ENCODE assay signal across 9 mouse cellular contexts in the genomic region with DNA sequence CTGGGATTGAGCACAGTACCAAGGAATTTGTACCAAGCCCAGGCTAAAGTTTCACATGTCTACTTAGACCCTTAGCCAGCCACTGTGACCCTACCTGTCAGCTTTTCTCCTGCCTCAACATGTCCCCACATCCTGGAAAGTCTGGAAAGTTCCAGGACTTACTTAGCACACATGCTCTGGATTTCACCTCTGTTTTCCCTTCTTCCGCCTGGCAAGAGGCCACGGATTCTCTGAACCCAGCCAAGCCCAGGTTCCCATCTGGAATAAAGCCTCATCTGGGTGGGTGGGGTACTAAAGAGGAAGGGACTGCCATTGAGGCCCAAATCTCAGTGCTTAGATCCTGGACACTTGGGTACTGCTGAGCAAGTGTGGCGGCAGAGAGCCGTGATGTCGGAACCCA. TPM values are rescaled to one million over a fixed set of nuclear protein-coding genes. Genes with fewer than 3 reads are reported as not detected.
DNase-seq lines count a peak whose midpoint lies in the region; ATAC-seq and TF ChIP-seq lines count a peak whose summit lies in the region.
"Had no signal": no experiment of that assay in that cellular context is flagged by ENCODE, and none has a peak within 500 bp of the region (broad histone marks: within the 10 kb centered on the region; RNA-seq: fewer than 3 reads in every experiment).

No protein-coding gene starts in this region.

- no peak overlapping the region for H3K27ac ChIP-seq in ES-E14 (ENCODE audit: insufficient read depth, low read depth, low read length, poor library complexity, severe bottlenecking)
- no peak overlapping the region for H3K27ac ChIP-seq in embryonic facial prominence, embryonic 12.5 days
- 0 out of 2 replicates have a peak overlapping the region, but pooled peaks have one; percentile 9 for H3K27ac ChIP-seq in hindbrain, embryonic 10.5 days
- no peak overlapping the region for H3K27ac ChIP-seq in limb, embryonic 14.5 days (replicated peaks; ENCODE audit: low read depth, low read length)

- H3K36me3 ChIP-seq in ES-E14 (ENCODE audit: control insufficient read depth, insufficient read depth, low read length, poor library complexity, severe bottlenecking), result peaks cover 2% of the 10 kb centered on the region; the same call in 1 of the 2 replicates
- no peaks in the 10 kb centered on the region for H3K36me3 ChIP-seq in embryonic facial prominence, embryonic 12.5 days
- peaks cover 1% of the 10 kb centered on the region; the same call in 1 of the 2 replicates for H3K36me3 ChIP-seq in hindbrain, embryonic 10.5 days
- H3K36me3 ChIP-seq in limb, embryonic 14.5 days (ENCODE audit: control insufficient read depth, insufficient read depth, low read length), result no peaks in the 10 kb centered on the region

- H3K4me2 ChIP-seq in embryonic facial prominence, embryonic 12.5 days (replicated peaks), result peak overlapping the region; percentile 90
- peak overlapping the region; percentile 90 for H3K4me2 ChIP-seq in limb, embryonic 14.5 days (replicated peaks; ENCODE audit: low read depth, low read length, severe bottlenecking)

- ATAC-seq in embryonic facial prominence, embryonic 12.5 days (ENCODE audit: insufficient number of reproducible peaks, insufficient read depth, low FRiP score, low TSS enrichment), result no peak
- ATAC-seq in limb, embryonic 14.5 days (ENCODE audit: low FRiP score, low read depth), result no peak
- no peak for ATAC-seq in monocyte, adult 5-6 weeks (replicated peaks; ENCODE audit: insufficient number of reproducible peaks, low FRiP score, low TSS enrichment, poor library complexity, severe bottlenecking)

- no peaks in the 10 kb centered on the region for H3K27me3 ChIP-seq in embryonic facial prominence, embryonic 12.5 days
- H3K27me3 ChIP-seq in hindbrain, embryonic 10.5 days (ENCODE audit: insufficient read depth, poor library complexity, severe bottlenecking), result no peaks in the 10 kb centered on the region
- no peaks in the 10 kb centered on the region for H3K27me3 ChIP-seq in limb, embryonic 14.5 days (ENCODE audit: control insufficient read depth, insufficient read depth, low read length)

- no peaks in the 10 kb centered on the region for H3K9me3 ChIP-seq in ES-E14 (ENCODE audit: control insufficient read depth, insufficient read depth, low read depth, low read length)
- H3K9me3 ChIP-seq in embryonic facial prominence, embryonic 12.5 days, result no peaks in the 10 kb centered on the region
- no peaks in the 10 kb centered on the region for H3K9me3 ChIP-seq in hindbrain, embryonic 10.5 days
- H3K9me3 ChIP-seq in limb, embryonic 14.5 days (ENCODE audit: control insufficient read depth, low read length), result no peaks in the 10 kb centered on the region

- no peak for DNase-seq in ES-E14 (ENCODE audit: low read depth, low spot score)
- no peak for DNase-seq in hindbrain, embryonic 10.5 days (ENCODE audit: low spot score)
- no peak for DNase-seq in limb, embryonic 14.5 days (ENCODE audit: low spot score)
- DNase-seq in embryo, embryonic 11 days, result no peak
- no peak for DNase-seq in spleen, adult 12 weeks (ENCODE audit: low spot score)
- DNase-seq in right cerebral cortex, adult 18-20 months, result no peak

- WGBS in embryonic facial prominence, embryonic 12.5 days, result 74% methylated on average over 5 of the region's 5 CpGs
- WGBS in hindbrain, embryonic 10.5 days, result 82% methylated on average over 5 of the region's 5 CpGs
- WGBS in limb, embryonic 14.5 days, result 61% methylated on average over 5 of the region's 5 CpGs

- H3K4me1 ChIP-seq in ES-E14 (ENCODE audit: control insufficient read depth in 2 of 2, insufficient read depth in 2 of 2, low read length in 2 of 2, poor library complexity in 1 of 2), result peaks cover 5 to 28% of the 10 kb centered on the region in 2 experiments; a peak in 2 of 4 replicates
- peaks cover 54% of the 10 kb centered on the region for H3K4me1 ChIP-seq in embryonic facial prominence, embryonic 12.5 days
- H3K4me1 ChIP-seq in hindbrain, embryonic 10.5 days (replicated peaks), result peaks cover 90% of the 10 kb centered on the region
- H3K4me1 ChIP-seq in limb, embryonic 14.5 days (ENCODE audit: control insufficient read depth, insufficient read depth, low read length), result peaks cover 53% of the 10 kb centered on the region

- TF ChIP-seq POLR2A in limb, embryonic 14.5 days (IDR thresholded peaks at IDR 0.05; ENCODE audit: borderline replicate concordance, extremely low read depth, insufficient read depth, insufficient read length), result no peak

- in situ Hi-C loops in ES-E14 (cut with MboI; ENCODE audit: low sequenced_read_pairs in 2 of 2, unreplicated experiment in 2 of 2), result no loop called here

- H3K9ac ChIP-seq in ES-E14 (ENCODE audit: insufficient read depth, low read depth, low read length, poor library complexity, severe bottlenecking), result no peak overlapping the region
- peak overlapping the region; percentile 81; the same call in 1 of the 2 replicates for H3K9ac ChIP-seq in embryonic facial prominence, embryonic 12.5 days
- H3K9ac ChIP-seq in limb, embryonic 14.5 days (ENCODE audit: low read depth, low read length, severe bottlenecking), result peak overlapping the region; percentile 93

- 0 out of 4 replicates have a peak overlapping the region, but pooled peaks have one; percentile 92 to 97 for H3K4me3 ChIP-seq in ES-E14 (ENCODE audit: insufficient read depth in 1 of 2, low read depth in 1 of 2, low read length in 2 of 2, poor library complexity in 1 of 2, severe bottlenecking in 1 of 2)
- peak overlapping the region; percentile 79 for H3K4me3 ChIP-seq in embryonic facial prominence, embryonic 12.5 days
- H3K4me3 ChIP-seq in hindbrain, embryonic 10.5 days, result peak overlapping the region; percentile 75
- H3K4me3 ChIP-seq in limb, embryonic 14.5 days (replicated peaks; ENCODE audit: low read length), result peak overlapping the region; percentile 96

TF ChIP-seq in ES-E14, 5 proteins besides CTCF, POLR2A, EP300 and RAD21:
- TF ChIP-seq HCFC1 (IDR thresholded peaks at IDR 0.05; ENCODE audit: borderline replicate concordance, insufficient read depth, low read length) (no peak), CHD2 (IDR thresholded peaks at IDR 0.05; ENCODE audit: low read depth, low read length) (no peak), ZNF384 (IDR thresholded peaks at IDR 0.05; ENCODE audit: low read depth, low read length) (no peak), MAFK (IDR thresholded peaks at IDR 0.05; ENCODE audit: insufficient read depth, low read depth, low read length) (no peak), ZC3H11A (IDR thresholded peaks at IDR 0.05; ENCODE audit: borderline replicate concordance, low read depth, low read length) (no peak)

RNA-seq across cellular contexts. Expression of gene Fam102a, which starts 2.8 kb away (rescaled TPM):
- 11.6 TPM in 2 replicates for total RNA-seq in ES-E14 (2012; rRNA removed)
- 14.2 and 17.0 TPM in 2 replicates for polyA plus RNA-seq in embryonic facial prominence, embryonic 12.5 days (2016; fragmentation: Nextera tagmentation; extraction: Ambion mirVana)
- 10.9 and 11.0 TPM in 2 replicates for polyA plus RNA-seq in hindbrain, embryonic 10.5 days (2016; fragmentation: Nextera tagmentation; extraction: Ambion mirVana)
- polyA plus RNA-seq in limb, embryonic 14.5 days (2012; rRNA removed), result 15.3 and 22.8 TPM in 2 replicates
- polyA plus RNA-seq in limb, embryonic 14.5 days (2014; fragmentation: Nextera tagmentation; extraction: Ambion mirVana), result 17.2 TPM in 2 replicates
- 16.5 to 33.7 TPM (median 17.8 TPM) in 3 replicates for total RNA-seq in monocyte, adult 5-6 weeks (2017)

RNA-seq across cellular contexts. Expression of gene Dpm2, which starts 32.7 kb away (rescaled TPM):
- 38.0 and 44.1 TPM in 2 replicates for total RNA-seq in ES-E14 (2012; rRNA removed)
- 110 and 113 TPM in 2 replicates for polyA plus RNA-seq in embryonic facial prominence, embryonic 12.5 days (2016; fragmentation: Nextera tagmentation; extraction: Ambion mirVana)
- polyA plus RNA-seq in hindbrain, embryonic 10.5 days (2016; fragmentation: Nextera tagmentation; extraction: Ambion mirVana), result 116 and 131 TPM in 2 replicates
- polyA plus RNA-seq in limb, embryonic 14.5 days (2012; rRNA removed), result 146 and 178 TPM in 2 replicates
- polyA plus RNA-seq in limb, embryonic 14.5 days (2014; fragmentation: Nextera tagmentation; extraction: Ambion mirVana), result 122 TPM in 2 replicates
- 17.1 to 48.6 TPM (median 38.2 TPM) in 3 replicates for total RNA-seq in monocyte, adult 5-6 weeks (2017)

RNA-seq across cellular contexts. Expression of gene Pip5kl1, which starts 36.7 kb away (rescaled TPM):
- total RNA-seq in ES-E14 (2012; rRNA removed), result 3.5 and 5.0 TPM in 2 replicates
- 2.9 and 3.4 TPM in 2 replicates for polyA plus RNA-seq in embryonic facial prominence, embryonic 12.5 days (2016; fragmentation: Nextera tagmentation; extraction: Ambion mirVana)
- 1.6 and 2.5 TPM in 2 replicates for polyA plus RNA-seq in hindbrain, embryonic 10.5 days (2016; fragmentation: Nextera tagmentation; extraction: Ambion mirVana)
- polyA plus RNA-seq in limb, embryonic 14.5 days (2012; rRNA removed), result 1.9 and 3.1 TPM in 2 replicates
- polyA plus RNA-seq in limb, embryonic 14.5 days (2014; fragmentation: Nextera tagmentation; extraction: Ambion mirVana), result 0.43 and 1.3 TPM in 2 replicates
- 2.5 TPM in 1 of 3 replicates, not detected in the others for total RNA-seq in monocyte, adult 5-6 weeks (2017)
- polyA plus RNA-seq: liver, embryonic 16.5 days had no signal

RNA-seq across cellular contexts. Expression of gene 9430097D07Rik, which starts 37.5 kb away (rescaled TPM):
- 0.37 and 0.71 TPM in 2 replicates for total RNA-seq in ES-E14 (2012; rRNA removed)
- polyA plus RNA-seq in embryonic facial prominence, embryonic 12.5 days (2016; fragmentation: Nextera tagmentation; extraction: Ambion mirVana), result 0.29 TPM in 1 of 2 replicates, not detected in the other
- polyA plus RNA-seq in hindbrain, embryonic 10.5 days (2016; fragmentation: Nextera tagmentation; extraction: Ambion mirVana), result 0.11 and 0.39 TPM in 2 replicates
- 0.09 TPM in 1 of 2 replicates, not detected in the other for polyA plus RNA-seq in limb, embryonic 14.5 days (2012; rRNA removed)
- polyA plus RNA-seq in limb, embryonic 14.5 days (2014; fragmentation: Nextera tagmentation; extraction: Ambion mirVana), result 0.17 TPM in 1 of 2 replicates, not detected in the other
- not detected in 3 replicates for total RNA-seq in monocyte, adult 5-6 weeks (2017)

RNA-seq across cellular contexts. Expression of gene St6galnac4, which starts 49.0 kb away (rescaled TPM):
- 9.4 and 14.8 TPM in 2 replicates for total RNA-seq in ES-E14 (2012; rRNA removed)
- 32.7 and 36.5 TPM in 2 replicates for polyA plus RNA-seq in embryonic facial prominence, embryonic 12.5 days (2016; fragmentation: Nextera tagmentation; extraction: Ambion mirVana)
- polyA plus RNA-seq in hindbrain, embryonic 10.5 days (2016; fragmentation: Nextera tagmentation; extraction: Ambion mirVana), result 19.8 and 21.0 TPM in 2 replicates
- polyA plus RNA-seq in limb, embryonic 14.5 days (2012; rRNA removed), result 31.8 and 44.9 TPM in 2 replicates
- polyA plus RNA-seq in limb, embryonic 14.5 days (2014; fragmentation: Nextera tagmentation; extraction: Ambion mirVana), result 33.3 and 33.9 TPM in 2 replicates
- 18.7 to 29.4 TPM (median 21.7 TPM) in 3 replicates for total RNA-seq in monocyte, adult 5-6 weeks (2017)
